Mouse (Mus musculus): ENCODE measurements at regions not wholly inside any gene's neighbourhood (a gene's known extent, or its start where the extent isn't known, plus 50 kb on each side); places are given as distances from the start of the nearest gene placed in this dataset.

DNA sequence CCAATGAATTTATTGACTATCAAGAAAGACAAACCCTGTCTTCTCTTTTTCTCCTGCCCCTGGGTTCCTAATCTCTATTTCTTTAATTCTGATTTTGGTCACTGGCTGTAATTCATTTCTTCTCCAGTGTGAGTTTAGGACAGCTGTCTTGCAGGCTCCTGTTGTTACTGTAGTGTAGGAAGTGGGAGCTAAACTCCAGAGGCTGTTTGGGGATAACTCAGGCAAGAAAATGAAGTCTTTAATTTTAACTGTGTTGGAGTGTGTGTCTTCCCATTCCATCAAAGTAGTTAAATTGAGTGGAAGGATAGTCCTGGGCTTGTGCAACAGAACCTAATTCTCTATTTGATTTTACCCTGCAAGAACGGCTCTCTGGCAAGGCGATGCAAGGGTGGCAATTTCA, 381.0 kb downstream of the Igsf11 start:
- Histone ChIP-seq H3K9ac (ENCODE audit: low read depth, low read length, severe bottlenecking) (no peak overlapping the region), H3K9me3 (ENCODE audit: control insufficient read depth, low read length) (no peaks in the 10 kb centered on the region), H3K27me3 (ENCODE audit: control insufficient read depth, insufficient read depth, low read length) (no peaks in the 10 kb centered on the region), H3K4me3 (replicated peaks; ENCODE audit: low read length) (no peak overlapping the region), H3K4me2 (replicated peaks; ENCODE audit: low read depth, low read length, severe bottlenecking) (no peak overlapping the region), H3K36me3 (ENCODE audit: control insufficient read depth, insufficient read depth, low read length) (no peaks in the 10 kb centered on the region), H3K27ac (replicated peaks; ENCODE audit: low read depth, low read length) (no peak overlapping the region), H3K4me1 (ENCODE audit: control insufficient read depth, insufficient read depth, low read length) (no peaks in the 10 kb centered on the region)
- WGBS = 88% methylated on average over 2 of the region's 2 CpGs
- no peak for TF ChIP-seq POLR2A (IDR thresholded peaks at IDR 0.05; ENCODE audit: borderline replicate concordance, extremely low read depth, insufficient read depth, insufficient read length)
- ATAC-seq (ENCODE audit: low FRiP score, low read depth) (no peak), DNase-seq (ENCODE audit: low spot score) (no peak)

GRCm38 (mm10) chr16:39284484-39284883, 392.0 kb downstream of the Igsf11 start:
- no peak overlapping the region for H3K4me2 ChIP-seq (replicated peaks; ENCODE audit: low read depth, low read length, severe bottlenecking)
- H3K27ac ChIP-seq (replicated peaks; ENCODE audit: low read depth, low read length) = no peak overlapping the region
- no peaks in the 10 kb centered on the region for H3K36me3 ChIP-seq (ENCODE audit: control insufficient read depth, insufficient read depth, low read length)
- H3K4me3 ChIP-seq (replicated peaks; ENCODE audit: low read length) = no peak overlapping the region
- no peak for DNase-seq (ENCODE audit: low spot score)
- TF ChIP-seq POLR2A (IDR thresholded peaks at IDR 0.05; ENCODE audit: borderline replicate concordance, extremely low read depth, insufficient read depth, insufficient read length) = no peak
- WGBS = 72% methylated on average over 2 of the region's 2 CpGs
- H3K9ac ChIP-seq (ENCODE audit: low read depth, low read length, severe bottlenecking) = no peak overlapping the region
- no peak for ATAC-seq (ENCODE audit: low FRiP score, low read depth)
- H3K27me3 ChIP-seq (ENCODE audit: control insufficient read depth, insufficient read depth, low read length) = no peaks in the 10 kb centered on the region
- no peaks in the 10 kb centered on the region for H3K4me1 ChIP-seq (ENCODE audit: control insufficient read depth, insufficient read depth, low read length)
- no peaks in the 10 kb centered on the region for H3K9me3 ChIP-seq (ENCODE audit: control insufficient read depth, low read length)

GRCm38 (mm10) chr16:39285028-39285744, 392.7 kb downstream of the Igsf11 start:
- Histone ChIP-seq H3K4me2 (replicated peaks; ENCODE audit: low read depth, low read length, severe bottlenecking) (no peak overlapping the region), H3K27me3 (ENCODE audit: control insufficient read depth, insufficient read depth, low read length) (no peaks in the 10 kb centered on the region), H3K27ac (replicated peaks; ENCODE audit: low read depth, low read length) (no peak overlapping the region), H3K4me3 (replicated peaks; ENCODE audit: low read length) (no peak overlapping the region), H3K36me3 (ENCODE audit: control insufficient read depth, insufficient read depth, low read length) (no peaks in the 10 kb centered on the region), H3K9ac (ENCODE audit: low read depth, low read length, severe bottlenecking) (no peak overlapping the region), H3K9me3 (ENCODE audit: control insufficient read depth, low read length) (no peaks in the 10 kb centered on the region), H3K4me1 (ENCODE audit: control insufficient read depth, insufficient read depth, low read length) (no peaks in the 10 kb centered on the region)
- no peak for DNase-seq (ENCODE audit: low spot score)
- TF ChIP-seq POLR2A (IDR thresholded peaks at IDR 0.05; ENCODE audit: borderline replicate concordance, extremely low read depth, insufficient read depth, insufficient read length) = no peak
- ATAC-seq (ENCODE audit: low FRiP score, low read depth) = no peak
- WGBS = 79% methylated on average over 3 of the region's 3 CpGs

- Histone ChIP-seq H3K27me3 (ENCODE audit: control insufficient read depth, insufficient read depth, low read length) (no peaks in the 10 kb centered on the region), H3K27ac (replicated peaks; ENCODE audit: low read depth, low read length) (no peak overlapping the region)
Observed at GRCm38 (mm10) chr16:39286797-39287565, 394.5 kb downstream of the Igsf11 start.

GRCm38 (mm10) chr16:39298856-39299255, 406.4 kb downstream of the Igsf11 start:
- H3K4me2 ChIP-seq (replicated peaks; ENCODE audit: low read depth, low read length, severe bottlenecking) = no peak overlapping the region
- H3K4me3 ChIP-seq (replicated peaks; ENCODE audit: low read length) = no peak overlapping the region
- H3K27me3 ChIP-seq (ENCODE audit: control insufficient read depth, insufficient read depth, low read length) = no peaks in the 10 kb centered on the region
- no peaks in the 10 kb centered on the region for H3K4me1 ChIP-seq (ENCODE audit: control insufficient read depth, insufficient read depth, low read length)
- no peaks in the 10 kb centered on the region for H3K36me3 ChIP-seq (ENCODE audit: control insufficient read depth, insufficient read depth, low read length)
- TF ChIP-seq POLR2A (IDR thresholded peaks at IDR 0.05; ENCODE audit: borderline replicate concordance, extremely low read depth, insufficient read depth, insufficient read length) = no peak
- WGBS = 91% methylated on average over 3 of the region's 3 CpGs
- no peak for ATAC-seq (ENCODE audit: low FRiP score, low read depth)
- H3K27ac ChIP-seq (replicated peaks; ENCODE audit: low read depth, low read length) = no peak overlapping the region
- H3K9ac ChIP-seq (ENCODE audit: low read depth, low read length, severe bottlenecking) = no peak overlapping the region
- no peaks in the 10 kb centered on the region for H3K9me3 ChIP-seq (ENCODE audit: control insufficient read depth, low read length)
- no peak for DNase-seq (ENCODE audit: low spot score)

More at GRCm38 (mm10) chr16:39286797-39287565, 394.5 kb downstream of the Igsf11 start:
- no peak overlapping the region for H3K9ac ChIP-seq (ENCODE audit: low read depth, low read length, severe bottlenecking)
- TF ChIP-seq POLR2A (IDR thresholded peaks at IDR 0.05; ENCODE audit: borderline replicate concordance, extremely low read depth, insufficient read depth, insufficient read length) = no peak
- H3K4me3 ChIP-seq (replicated peaks; ENCODE audit: low read length) = no peak overlapping the region
- no peaks in the 10 kb centered on the region for H3K4me1 ChIP-seq (ENCODE audit: control insufficient read depth, insufficient read depth, low read length)
- DNase-seq (ENCODE audit: low spot score) = no peak
- WGBS = 49% methylated on average over 8 of the region's 8 CpGs
- no peak overlapping the region for H3K4me2 ChIP-seq (replicated peaks; ENCODE audit: low read depth, low read length, severe bottlenecking)
- no peak for ATAC-seq (ENCODE audit: low FRiP score, low read depth)
- H3K9me3 ChIP-seq (ENCODE audit: control insufficient read depth, low read length) = no peaks in the 10 kb centered on the region
- H3K36me3 ChIP-seq (ENCODE audit: control insufficient read depth, insufficient read depth, low read length) = no peaks in the 10 kb centered on the region

Measured in limb, embryonic 14.5 days (tissue).